Mouse (Mus musculus): Measurements from ENCODE around the gene Slc5a4b. TPM values are rescaled to one million over a fixed set of nuclear protein-coding genes. Genes with fewer than 3 reads are reported as not detected.
"Not testable (repeated sequence)": the region's sequence is repeated elsewhere in the genome, so short reads cannot be mapped to it uniquely, and the experiment has no call there.

Gene Slc5a4b
- polyA plus RNA-seq, 1 experiment from 2014 or later: not detected

DNA sequence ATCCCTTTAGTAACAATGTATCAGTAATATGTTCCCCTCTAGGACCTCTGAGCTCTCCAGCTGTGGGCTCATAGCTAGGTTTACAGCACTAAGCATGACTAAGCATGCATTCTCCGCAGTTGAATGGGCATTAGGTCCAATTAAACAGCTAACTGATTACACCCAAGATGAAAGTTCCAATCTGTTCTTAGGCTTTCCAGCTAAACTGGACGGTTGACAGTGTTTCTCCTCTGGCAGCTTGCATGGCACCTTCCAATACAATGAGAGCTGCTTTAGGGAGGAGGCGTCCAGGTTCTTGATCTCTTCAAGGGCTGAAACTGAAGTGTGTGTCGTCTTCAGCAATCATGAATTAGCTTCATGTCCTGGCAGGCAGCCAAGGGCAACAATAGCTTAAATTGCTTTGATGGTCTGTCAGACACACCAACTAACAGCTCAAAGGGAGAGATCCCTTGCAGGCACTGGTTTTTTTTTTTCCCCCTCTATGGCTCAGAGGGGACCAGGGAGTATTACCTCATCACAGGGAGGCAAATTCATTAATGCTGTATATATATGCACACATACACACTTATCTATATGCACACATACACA, 9.5 kb upstream of the Slc5a4b start:
- Histone ChIP-seq H3K36me3 (ENCODE audit: control insufficient read depth, insufficient read depth) (no peaks in the 10 kb centered on the region), H3K9me3 (replicated peaks; ENCODE audit: control insufficient read depth, low read length) (no peaks in the 10 kb centered on the region), H3K4me3 (ENCODE audit: low read length) (no peak overlapping the region), H3K4me1 (ENCODE audit: control insufficient read depth, insufficient read depth, low read length) (no peaks in the 10 kb centered on the region), H3K27ac (ENCODE audit: low read length) (no peak overlapping the region), H3K27me3 (ENCODE audit: control insufficient read depth, insufficient read depth, low read length) (no peaks in the 10 kb centered on the region), H3K4me2 (ENCODE audit: low read depth, low read length) (no peak overlapping the region), H3K9ac (ENCODE audit: low read length) (no peak overlapping the region)
- 20% methylated on average over 4 of the region's 4 CpGs for WGBS
- ATAC-seq (replicated peaks; ENCODE audit: extremely low read depth, insufficient read depth, low FRiP score): no peak

DNA sequence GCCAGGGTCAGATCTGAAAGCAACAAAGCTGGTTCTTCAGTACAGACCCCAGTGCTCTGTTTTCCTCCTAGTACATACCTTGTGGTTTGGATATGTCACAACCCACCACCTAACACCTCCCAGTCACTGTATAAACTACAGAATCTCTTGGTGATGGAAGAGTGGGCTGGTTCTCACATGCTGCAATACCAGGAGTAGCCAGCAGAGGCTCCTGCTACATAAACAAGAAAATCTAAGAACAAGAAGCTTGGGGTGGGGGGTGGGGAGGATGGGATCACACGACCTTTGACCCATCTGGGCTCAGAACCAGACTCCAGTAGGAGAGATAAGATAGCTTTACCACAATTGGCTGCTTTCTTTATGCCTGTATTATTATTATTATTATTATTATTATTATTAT, 8.0 kb upstream of the Slc5a4b start:
- Histone ChIP-seq H3K4me3 (ENCODE audit: low read length) (no peak overlapping the region), H3K27me3 (ENCODE audit: control insufficient read depth, insufficient read depth, low read length) (no peaks in the 10 kb centered on the region), H3K4me2 (ENCODE audit: low read depth, low read length) (no peak overlapping the region), H3K9ac (ENCODE audit: low read length) (no peak overlapping the region), H3K9me3 (replicated peaks; ENCODE audit: control insufficient read depth, low read length) (no peaks in the 10 kb centered on the region), H3K36me3 (ENCODE audit: control insufficient read depth, insufficient read depth) (no peaks in the 10 kb centered on the region), H3K4me1 (ENCODE audit: control insufficient read depth, insufficient read depth, low read length) (no peaks in the 10 kb centered on the region), H3K27ac (ENCODE audit: low read length) (no peak overlapping the region)
- 10% methylated on average over 1 of the region's 1 CpGs for WGBS
- no peak for ATAC-seq (replicated peaks; ENCODE audit: extremely low read depth, insufficient read depth, low FRiP score)

- Histone ChIP-seq H3K9me3 (replicated peaks; ENCODE audit: control insufficient read depth, low read length) (no peaks in the 10 kb centered on the region), H3K27ac (ENCODE audit: low read length) (no peak overlapping the region), H3K4me3 (ENCODE audit: low read length) (no peak overlapping the region), H3K27me3 (ENCODE audit: control insufficient read depth, insufficient read depth, low read length) (no peaks in the 10 kb centered on the region), H3K9ac (ENCODE audit: low read length) (no peak overlapping the region), H3K4me2 (ENCODE audit: low read depth, low read length) (no peak overlapping the region), H3K4me1 (ENCODE audit: control insufficient read depth, insufficient read depth, low read length) (no peaks in the 10 kb centered on the region), H3K36me3 (ENCODE audit: control insufficient read depth, insufficient read depth) (no peaks in the 10 kb centered on the region)
- 32% methylated on average over 5 of the region's 5 CpGs for WGBS
- no peak for ATAC-seq (replicated peaks; ENCODE audit: extremely low read depth, insufficient read depth, low FRiP score)
Measured at GRCm38 (mm10) chr10:76117966-76118365, 7.2 kb upstream of the Slc5a4b start.

GRCm38 (mm10) chr10:76097368-76097767, 13.4 kb downstream of the Slc5a4b start:
- Histone ChIP-seq H3K9ac (ENCODE audit: low read length) (no peak overlapping the region), H3K4me2 (ENCODE audit: low read depth, low read length) (no peak overlapping the region), H3K4me1 (ENCODE audit: control insufficient read depth, insufficient read depth, low read length) (no peaks in the 10 kb centered on the region), H3K27me3 (ENCODE audit: control insufficient read depth, insufficient read depth, low read length) (no peaks in the 10 kb centered on the region), H3K9me3 (replicated peaks; ENCODE audit: control insufficient read depth, low read length) (no peaks in the 10 kb centered on the region), H3K4me3 (ENCODE audit: low read length) (no peak overlapping the region), H3K27ac (ENCODE audit: low read length) (no peak overlapping the region), H3K36me3 (ENCODE audit: control insufficient read depth, insufficient read depth) (no peaks in the 10 kb centered on the region)
- 57% methylated on average over 9 of the region's 9 CpGs for WGBS
- no peak for ATAC-seq (replicated peaks; ENCODE audit: extremely low read depth, insufficient read depth, low FRiP score)

GRCm38 (mm10) chr10:76096580-76096979, 14.2 kb downstream of the Slc5a4b start:
- no peak overlapping the region for H3K4me2 ChIP-seq (ENCODE audit: low read depth, low read length)
- no peaks in the 10 kb centered on the region for H3K36me3 ChIP-seq (ENCODE audit: control insufficient read depth, insufficient read depth)
- H3K27ac ChIP-seq (ENCODE audit: low read length): no peak overlapping the region
- H3K27me3 ChIP-seq (ENCODE audit: control insufficient read depth, insufficient read depth, low read length): no peaks in the 10 kb centered on the region
- WGBS: 80% methylated on average over 8 of the region's 8 CpGs
- no peaks in the 10 kb centered on the region for H3K9me3 ChIP-seq (replicated peaks; ENCODE audit: control insufficient read depth, low read length)
- no peak for ATAC-seq (replicated peaks; ENCODE audit: extremely low read depth, insufficient read depth, low FRiP score)
- H3K4me1 ChIP-seq (ENCODE audit: control insufficient read depth, insufficient read depth, low read length): no peaks in the 10 kb centered on the region
- no peak overlapping the region for H3K9ac ChIP-seq (ENCODE audit: low read length)
- no peak overlapping the region for H3K4me3 ChIP-seq (ENCODE audit: low read length)

DNA sequence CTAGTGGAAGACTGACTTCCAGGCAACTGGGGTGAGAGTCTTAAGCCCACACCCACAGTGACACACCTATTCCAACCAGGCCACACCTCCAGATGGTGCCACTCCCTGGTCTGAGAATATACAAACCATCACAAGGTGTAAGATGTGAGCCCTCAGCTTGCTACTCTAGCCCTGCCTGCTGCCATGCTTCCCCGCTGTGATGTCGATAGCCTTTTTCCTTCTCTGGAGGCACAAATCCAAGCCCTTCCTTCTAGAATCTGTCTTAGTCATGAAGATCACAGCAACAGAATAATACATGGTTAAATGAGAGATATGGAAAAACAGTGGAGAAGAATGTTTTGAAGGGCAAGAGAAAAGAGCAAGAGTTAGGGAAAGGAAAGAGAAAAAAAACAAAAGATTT, 33.8 kb downstream of the Slc5a4b start:
- not testable (repeated sequence) for ATAC-seq (replicated peaks; ENCODE audit: extremely low read depth, insufficient read depth, low FRiP score)
- WGBS: 87% methylated on average over 2 of the region's 2 CpGs

DNA sequence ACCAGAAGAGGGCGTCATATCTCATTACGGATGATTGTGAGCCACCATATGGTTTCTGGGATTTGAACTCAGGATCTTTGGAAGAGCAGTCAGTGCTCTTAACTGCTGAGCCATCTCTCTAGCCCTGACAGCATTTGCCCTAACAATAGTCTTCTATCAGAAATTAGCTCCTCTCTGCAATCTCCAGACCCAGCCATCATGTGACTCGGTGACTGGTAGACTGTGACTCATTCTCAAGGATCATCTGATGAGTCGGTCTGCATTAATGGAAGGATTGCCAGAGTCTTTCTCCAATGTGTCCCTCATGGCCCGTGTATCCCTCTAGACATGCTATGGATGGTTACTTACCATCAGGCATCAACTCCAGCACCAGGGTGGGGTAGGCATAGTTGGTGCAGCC, 38.7 kb downstream of the Slc5a4b start:
- WGBS: 90% methylated on average over 5 of the region's 5 CpGs

More for the DNA sequence above, 33.8 kb downstream of the Slc5a4b start:
- not testable (repeated sequence) for H3K27me3 ChIP-seq (ENCODE audit: control insufficient read depth, insufficient read depth, low read length); H3K4me2 ChIP-seq (ENCODE audit: low read depth, low read length); H3K9me3 ChIP-seq (replicated peaks; ENCODE audit: control insufficient read depth, low read length); H3K4me3 ChIP-seq (ENCODE audit: low read length); H3K4me1 ChIP-seq (ENCODE audit: control insufficient read depth, insufficient read depth, low read length); H3K9ac ChIP-seq (ENCODE audit: low read length); H3K36me3 ChIP-seq (ENCODE audit: control insufficient read depth, insufficient read depth); H3K27ac ChIP-seq (ENCODE audit: low read length)

GRCm38 (mm10) chr10:76067674-76068613, 42.8 kb downstream of the Slc5a4b start:
- Histone ChIP-seq H3K36me3 (ENCODE audit: control insufficient read depth, insufficient read depth) (no peaks in the 10 kb centered on the region), H3K9ac (ENCODE audit: low read length) (no peak overlapping the region), H3K27me3 (ENCODE audit: control insufficient read depth, insufficient read depth, low read length) (no peaks in the 10 kb centered on the region), H3K9me3 (replicated peaks; ENCODE audit: control insufficient read depth, low read length) (no peaks in the 10 kb centered on the region), H3K4me2 (ENCODE audit: low read depth, low read length) (no peak overlapping the region), H3K27ac (ENCODE audit: low read length) (no peak overlapping the region), H3K4me1 (ENCODE audit: control insufficient read depth, insufficient read depth, low read length) (no peaks in the 10 kb centered on the region), H3K4me3 (ENCODE audit: low read length) (no peak overlapping the region)
- 38% methylated on average over 12 of the region's 12 CpGs for WGBS
- no peak for ATAC-seq (replicated peaks; ENCODE audit: extremely low read depth, insufficient read depth, low FRiP score)

More for the DNA sequence above, 38.7 kb downstream of the Slc5a4b start:
- not testable (repeated sequence) for H3K36me3 ChIP-seq (ENCODE audit: control insufficient read depth, insufficient read depth); H3K4me1 ChIP-seq (ENCODE audit: control insufficient read depth, insufficient read depth, low read length); H3K27me3 ChIP-seq (ENCODE audit: control insufficient read depth, insufficient read depth, low read length); H3K9me3 ChIP-seq (replicated peaks; ENCODE audit: control insufficient read depth, low read length); H3K9ac ChIP-seq (ENCODE audit: low read length); ATAC-seq (replicated peaks; ENCODE audit: extremely low read depth, insufficient read depth, low FRiP score); H3K4me3 ChIP-seq (ENCODE audit: low read length); H3K4me2 ChIP-seq (ENCODE audit: low read depth, low read length); H3K27ac ChIP-seq (ENCODE audit: low read length)

GRCm38 (mm10) chr10:76062439-76062838, 48.3 kb downstream of the Slc5a4b start:
- no peak overlapping the region for H3K27ac ChIP-seq (ENCODE audit: low read length)
- 87% methylated on average over 5 of the region's 5 CpGs for whole genome bisulfite sequencing
- no peaks in the 10 kb centered on the region for H3K4me1 ChIP-seq (ENCODE audit: control insufficient read depth, insufficient read depth, low read length)
- H3K9me3 ChIP-seq (replicated peaks; ENCODE audit: control insufficient read depth, low read length): 0 out of 2 replicates have a peak, but pooled peaks cover 3% of the 10 kb centered on the region
- no peak for ATAC-seq (replicated peaks; ENCODE audit: extremely low read depth, insufficient read depth, low FRiP score)
- no peaks in the 10 kb centered on the region for H3K27me3 ChIP-seq (ENCODE audit: control insufficient read depth, insufficient read depth, low read length)
- no peaks in the 10 kb centered on the region for H3K36me3 ChIP-seq (ENCODE audit: control insufficient read depth, insufficient read depth)
- no peak overlapping the region for H3K4me2 ChIP-seq (ENCODE audit: low read depth, low read length)
- no peak overlapping the region for H3K9ac ChIP-seq (ENCODE audit: low read length)
- H3K4me3 ChIP-seq (ENCODE audit: low read length): no peak overlapping the region

Measured in heart, embryonic 16.5 days (tissue).